Mouse (Mus musculus) neural tube, embryonic 11.5 days (tissue): ENCODE measurements around the gene Zbed4. TPM values are rescaled to one million over a fixed set of nuclear protein-coding genes. Genes with fewer than 3 reads are reported as not detected.
"Not testable (repeated sequence)": the region's sequence is repeated elsewhere in the genome, so short reads cannot be mapped to it uniquely, and the experiment has no call there.

Experiments
- ATAC-seq: fragments of 200-750 bp; cut with Nextera tagmentation; 2 replicates; pipeline ENCODE4 v1.8.0; 2017; ENCODE audit warnings: moderate number of reproducible peaks, mild to moderate bottlenecking, moderate TSS enrichment, moderate library complexity; ENCODE audit not compliant: insufficient read depth, low FRiP score, low TSS enrichment
- DNase-seq: peaks from one replicate; pipeline ENCODE4 v3.0.0-alpha.2; 2015; ENCODE audit warnings: low spot score
- H3K27ac ChIP-seq: fragments of 300-500 bp; sonication (generic); 2 replicates; pipeline ENCODE4 v1.5.1; 2014; ENCODE audit warnings: low read depth, mild to moderate bottlenecking, low read length
- H3K27me3 ChIP-seq: fragments of 300-500 bp; sonication (generic); 2 replicates; pipeline ENCODE4 v1.6.1; 2014; ENCODE audit warnings: mild to moderate bottlenecking, low read length, mixed read lengths; ENCODE audit not compliant: control insufficient read depth, insufficient read depth
- H3K36me3 ChIP-seq: fragments of 300-500 bp; sonication (generic); 2 replicates; pipeline ENCODE4 v1.6.1; 2014; ENCODE audit warnings: mild to moderate bottlenecking, low read length, moderate library complexity, mixed read lengths; ENCODE audit not compliant: control insufficient read depth, insufficient read depth
- H3K4me1 ChIP-seq: fragments of 300-500 bp; sonication (generic); 2 replicates; pipeline ENCODE4 v1.6.1; 2014; ENCODE audit warnings: low read length, mixed read lengths; ENCODE audit not compliant: control insufficient read depth, insufficient read depth
- H3K4me2 ChIP-seq: fragments of 300-500 bp; sonication (generic); 2 replicates; pipeline ENCODE4 v1.6.1; 2014; ENCODE audit warnings: low read depth, mild to moderate bottlenecking, moderate library complexity
- H3K4me3 ChIP-seq: fragments of 300-500 bp; sonication (generic); 2 replicates; pipeline ENCODE4 v1.5.1; 2014; ENCODE audit warnings: low read depth, low read length
- H3K9ac ChIP-seq: fragments of 300-500 bp; sonication (generic); 2 replicates; pipeline ENCODE4 v1.6.1; 2014; ENCODE audit warnings: mild to moderate bottlenecking, low read length
- H3K9me3 ChIP-seq: fragments of 300-500 bp; sonication (generic); 2 replicates; pipeline ENCODE4 v1.6.1; 2016; ENCODE audit warnings: low read length; ENCODE audit not compliant: control insufficient read depth
- WGBS: fragments of 180-500 bp; shearing (Covaris S2); extraction: QIAGEN DNeasy Blood & Tissue Kit; methylation state at CpG from one replicate; pipeline ENCODE4 v1.1.7; 2014; 5-methylcytosine and 5-hydroxymethylcytosine counted together
- polyA plus RNA-seq: library from polyadenylated mRNA; unstranded; fragments of >200 nt; fragmentation: Nextera tagmentation; extraction: Ambion mirVana; gene quantifications from 2 replicates; pipeline ENCODE4 v1.2.1, GENCODE M21; 2014

The Zbed4 gene
- polyA plus RNA-seq, result 46.1 and 48.6 TPM in 2 replicates

DNA sequence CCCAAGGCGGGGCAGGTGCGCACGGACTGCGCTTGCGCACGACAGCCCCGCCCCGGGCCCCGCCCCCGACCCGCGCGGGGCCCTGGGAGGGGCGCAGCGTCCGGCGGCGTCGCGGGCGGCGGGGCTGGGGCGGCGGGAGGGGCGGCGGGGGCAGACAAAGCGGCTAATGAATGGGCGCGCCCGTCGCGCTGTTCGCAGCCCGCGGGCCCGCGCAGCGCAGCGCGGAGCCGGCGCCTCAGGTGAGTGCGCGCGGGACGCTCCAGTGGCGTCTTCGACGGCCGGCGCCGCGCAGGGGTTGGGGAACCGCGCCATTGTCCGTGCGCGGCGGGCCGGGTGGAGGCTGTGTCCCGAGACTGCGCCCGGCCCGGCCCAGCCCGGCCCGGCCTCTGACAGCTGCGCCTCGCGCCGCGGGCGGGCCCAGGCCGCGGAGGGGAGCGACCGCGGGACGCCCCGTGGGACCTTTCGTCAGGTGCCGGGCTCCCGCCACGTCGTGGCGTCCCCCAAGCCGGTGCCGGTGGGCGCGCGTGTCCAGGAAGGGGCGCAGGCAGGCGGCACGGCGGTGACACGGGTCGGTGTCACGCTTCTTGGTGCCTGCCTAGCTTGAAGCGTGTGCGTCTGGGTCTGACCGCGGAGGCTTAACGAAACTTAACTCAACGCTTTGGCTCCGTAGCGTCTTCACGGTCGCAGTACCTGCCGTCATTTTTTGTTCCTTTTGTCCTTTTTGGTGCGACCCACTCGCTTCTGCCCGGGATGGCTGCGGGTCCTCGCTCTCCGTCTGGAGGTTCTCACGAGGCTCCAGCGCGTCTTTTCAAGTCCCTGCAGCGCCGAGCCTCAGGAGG is at the start of gene Zbed4:
Gene Zbed4, plus strand, starts transcription at position 97 of the 839 bp plus-strand sequence.
- peak within 1 kb of the TSS; percentile 80 for H3K4me2 ChIP-seq
- H3K9me3 ChIP-seq, result no peaks in the 10 kb centered on the region
- H3K4me1 ChIP-seq, result peaks cover 7% of the 10 kb centered on the region; the same call in 1 of the 2 replicates
- H3K9ac ChIP-seq, result peak within 1 kb of the TSS; percentile 87
- H3K4me3 ChIP-seq, result peak within 1 kb of the TSS; percentile 82
- peak within 1 kb of the TSS; percentile 94 for H3K27ac ChIP-seq
- peaks cover 3% of the 10 kb centered on the region; the same call in 1 of the 2 replicates for H3K36me3 ChIP-seq
- under 1% methylated on average over 73 of the region's 119 CpGs for WGBS
- DNase-seq (peak; percentile 78), ATAC-seq (peak; percentile 76)
- H3K27me3 ChIP-seq, result no peaks in the 10 kb centered on the region

DNA sequence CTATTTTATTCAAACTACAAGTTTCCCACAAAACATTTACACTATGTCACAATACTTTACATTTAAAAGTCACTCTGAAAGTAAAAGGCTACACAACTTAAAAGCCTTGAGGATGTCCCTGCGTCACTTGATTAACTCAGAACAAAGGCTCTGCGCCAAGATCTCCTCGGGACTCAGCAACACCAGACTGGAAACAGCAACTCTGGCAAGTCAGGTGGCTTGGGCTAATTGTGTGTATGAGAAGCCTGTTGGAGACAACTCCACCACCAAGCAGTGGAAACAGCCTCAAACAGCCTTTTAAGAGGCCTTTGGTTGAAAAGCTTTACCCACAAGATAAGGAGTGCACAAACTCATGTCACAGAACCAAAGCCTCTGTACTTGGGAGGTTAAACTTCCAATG is 49.0 kb upstream of the Zbed4 start:
- Histone ChIP-seq H3K4me3 (no peak overlapping the region), H3K27me3 (no peaks in the 10 kb centered on the region), H3K4me1 (no peaks in the 10 kb centered on the region), H3K9me3 (no peaks in the 10 kb centered on the region), H3K4me2 (no peak overlapping the region), H3K27ac (no peak overlapping the region), H3K36me3 (peaks cover 29% of the 10 kb centered on the region), H3K9ac (no peak overlapping the region)
- DNase-seq (no peak), ATAC-seq (no peak)
- 81% methylated on average over 3 of the region's 3 CpGs for WGBS

DNA sequence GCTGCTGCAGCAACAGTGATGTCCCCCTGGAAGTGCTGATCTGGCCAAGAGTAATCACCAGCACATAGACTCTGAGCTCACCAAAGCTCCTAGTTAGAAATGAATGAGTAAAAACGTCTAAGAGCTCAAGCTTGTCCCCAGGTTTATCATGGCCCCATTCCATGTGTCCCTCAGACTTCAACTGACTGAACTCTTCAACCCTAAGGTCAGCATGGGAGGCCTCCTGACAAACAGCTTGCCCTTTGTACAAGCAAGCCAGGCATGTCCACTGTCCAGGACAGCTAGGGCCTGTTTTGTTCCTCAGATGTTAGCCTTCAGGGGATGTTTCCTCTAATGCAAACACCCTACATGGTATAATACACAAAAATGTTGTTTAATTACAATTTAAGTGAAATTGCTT is 47.2 kb upstream of the Zbed4 start:
- no peaks in the 10 kb centered on the region for H3K9me3 ChIP-seq
- 70% methylated on average over 1 of the region's 1 CpGs for WGBS
- no peaks in the 10 kb centered on the region for H3K27me3 ChIP-seq
- H3K27ac ChIP-seq, result no peak overlapping the region
- DNase-seq (no peak), ATAC-seq (no peak)
- no peaks in the 10 kb centered on the region for H3K4me1 ChIP-seq
- no peak overlapping the region for H3K9ac ChIP-seq
- H3K4me2 ChIP-seq, result no peak overlapping the region
- peaks cover 34% of the 10 kb centered on the region for H3K36me3 ChIP-seq
- no peak overlapping the region for H3K4me3 ChIP-seq

DNA sequence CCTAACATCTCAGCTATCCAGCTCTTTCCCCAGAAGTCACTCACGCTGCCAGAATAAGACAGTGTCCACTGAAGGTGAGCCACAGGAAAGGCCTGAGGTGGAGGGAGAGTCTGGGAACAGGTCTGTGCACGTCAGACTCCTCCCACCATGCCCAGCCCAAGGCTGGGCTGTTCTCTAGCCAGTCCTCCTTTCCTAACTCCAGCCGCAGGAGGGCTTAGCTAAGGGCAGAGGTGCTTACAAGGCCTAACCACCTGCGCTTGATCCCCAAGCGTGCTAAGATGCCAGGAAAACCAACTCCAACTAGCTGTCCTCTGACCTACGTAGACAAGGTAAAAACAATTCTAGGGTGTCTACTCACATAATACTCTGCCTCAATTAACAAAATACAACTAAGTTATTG is 45.1 kb upstream of the Zbed4 start:
- no peak overlapping the region for H3K27ac ChIP-seq
- no peak overlapping the region for H3K9ac ChIP-seq
- no peaks in the 10 kb centered on the region for H3K27me3 ChIP-seq
- H3K4me3 ChIP-seq, result no peak overlapping the region
- no peak for DNase-seq
- no peak for ATAC-seq
- H3K36me3 ChIP-seq, result peaks cover 36% of the 10 kb centered on the region
- no peaks in the 10 kb centered on the region for H3K4me1 ChIP-seq
- no peaks in the 10 kb centered on the region for H3K9me3 ChIP-seq
- no peak overlapping the region for H3K4me2 ChIP-seq
- WGBS, result 91% methylated on average over 6 of the region's 6 CpGs

DNA sequence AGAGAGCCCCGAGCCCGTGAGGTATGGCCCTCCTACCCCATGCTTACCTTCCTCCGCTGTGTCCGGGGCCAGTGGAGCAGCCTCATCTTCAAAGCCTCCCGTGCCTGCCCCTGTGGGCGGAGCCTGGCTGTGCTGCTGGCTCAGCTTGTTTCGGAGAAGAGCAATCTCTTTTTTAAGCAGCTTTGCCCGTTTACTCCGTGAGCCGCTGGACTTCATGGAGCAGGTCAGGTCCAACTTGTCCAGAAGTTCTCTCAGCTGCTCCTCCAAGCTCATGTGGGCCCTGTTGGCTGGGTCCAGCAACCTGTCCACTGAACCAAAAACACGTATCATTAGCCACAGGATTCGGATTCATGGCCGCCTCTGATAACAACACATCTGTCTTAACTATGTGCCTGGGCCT is 44.5 kb upstream of the Zbed4 start:
- not testable (repeated sequence) for H3K27me3 ChIP-seq, H3K4me2 ChIP-seq, H3K9me3 ChIP-seq, DNase-seq, H3K27ac ChIP-seq, H3K4me3 ChIP-seq, H3K9ac ChIP-seq, ATAC-seq, H3K4me1 ChIP-seq
- WGBS, result 83% methylated on average over 12 of the region's 13 CpGs
- peaks cover 42% of the 10 kb centered on the region for H3K36me3 ChIP-seq

DNA sequence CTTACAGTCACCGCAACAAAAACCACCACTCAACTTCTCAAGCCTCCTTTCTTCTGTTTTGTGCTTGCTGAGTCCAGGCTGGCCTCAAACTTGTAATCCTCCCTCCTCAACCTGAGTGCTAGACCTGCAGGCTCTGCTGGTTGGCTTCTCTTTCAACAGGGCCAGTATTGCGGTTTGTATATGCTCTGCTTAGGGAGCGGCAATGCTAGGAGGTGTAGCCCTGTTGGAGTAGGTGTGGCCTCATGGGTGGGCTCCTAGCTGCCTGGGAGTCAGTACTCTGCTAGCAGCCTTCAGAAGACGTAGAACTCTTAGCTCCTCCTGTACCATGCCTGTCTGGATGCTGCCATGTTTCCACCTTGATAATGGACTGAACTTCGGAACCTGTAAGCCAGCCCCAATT is 43.3 kb upstream of the Zbed4 start:
- Histone ChIP-seq H3K9ac (no peak overlapping the region), H3K4me1 (no peaks in the 10 kb centered on the region), H3K4me3 (no peak overlapping the region), H3K9me3 (no peaks in the 10 kb centered on the region), H3K27ac (no peak overlapping the region), H3K36me3 (peaks cover 49% of the 10 kb centered on the region), H3K27me3 (no peaks in the 10 kb centered on the region), H3K4me2 (no peak overlapping the region)
- ATAC-seq (no peak), DNase-seq (no peak)
- WGBS, result 93% methylated on average over 5 of the region's 5 CpGs

DNA sequence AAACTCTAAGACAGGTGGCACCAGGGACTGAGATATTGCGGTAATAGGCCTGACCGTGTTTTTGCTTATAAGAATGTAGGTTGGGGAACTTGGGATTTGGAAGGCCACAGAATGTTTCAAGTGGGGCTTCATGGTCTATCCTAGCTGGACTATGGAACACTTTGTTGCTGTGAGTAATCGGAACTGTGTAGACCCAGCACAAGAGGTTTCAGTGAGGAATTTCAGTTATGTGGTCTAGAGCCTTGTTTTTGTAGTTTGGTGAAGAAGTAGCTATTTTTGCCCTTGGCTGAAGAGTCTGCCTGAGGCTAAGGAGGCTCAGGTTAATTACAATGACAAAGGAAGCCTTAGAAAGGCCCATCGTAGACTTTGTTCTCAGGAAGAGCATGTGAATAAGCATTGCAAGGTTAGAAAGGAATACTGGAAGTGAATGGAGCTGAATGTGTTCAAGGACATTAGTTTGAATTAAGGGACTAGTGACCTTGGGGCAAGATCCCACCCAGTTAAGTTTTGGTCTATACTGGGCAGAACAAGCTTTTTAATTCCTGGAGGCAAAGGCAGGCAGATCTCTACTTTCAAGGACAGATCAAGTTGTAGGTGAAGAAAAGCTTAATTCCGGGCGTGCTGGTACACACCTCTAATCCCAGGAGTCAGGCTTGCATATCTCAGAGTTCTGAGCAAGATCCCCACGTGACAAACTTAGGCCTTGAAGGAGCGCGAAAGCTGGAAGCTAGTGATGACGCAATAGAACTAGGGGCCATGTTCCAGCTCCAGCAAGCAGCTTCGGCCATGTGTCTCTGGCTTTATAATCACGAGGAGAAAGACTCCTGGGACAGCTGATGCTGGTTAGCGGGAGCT is 42.6 kb upstream of the Zbed4 start:
- no peaks in the 10 kb centered on the region for H3K9me3 ChIP-seq
- H3K9ac ChIP-seq, result no peak overlapping the region
- H3K27me3 ChIP-seq, result no peaks in the 10 kb centered on the region
- WGBS, result 90% methylated on average over 13 of the region's 13 CpGs
- no peaks in the 10 kb centered on the region for H3K4me1 ChIP-seq
- H3K4me3 ChIP-seq, result no peak overlapping the region
- no peak for ATAC-seq
- no peak overlapping the region for H3K27ac ChIP-seq
- H3K36me3 ChIP-seq, result peaks cover 49% of the 10 kb centered on the region
- DNase-seq, result no peak
- no peak overlapping the region for H3K4me2 ChIP-seq

DNA sequence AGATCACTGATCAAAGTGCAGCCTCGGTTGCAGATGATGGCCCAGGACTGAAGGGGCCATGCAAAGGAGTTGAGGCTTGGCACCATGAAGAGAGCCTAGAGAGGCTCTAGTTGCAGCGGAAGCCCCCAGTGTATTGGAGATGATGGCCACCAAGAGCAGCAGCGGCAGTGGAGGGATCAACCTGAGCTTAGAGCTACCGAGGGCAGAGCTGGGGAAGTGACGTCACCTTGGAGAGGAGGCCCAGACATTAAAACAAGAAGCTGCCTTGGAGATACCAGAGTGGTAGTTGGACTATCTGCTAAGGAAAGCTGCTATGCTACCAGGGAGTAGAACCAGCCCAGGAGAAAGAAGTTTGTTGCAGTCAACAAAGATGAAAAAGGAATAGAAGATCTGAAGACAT is 41.6 kb upstream of the Zbed4 start:
- peaks cover 47% of the 10 kb centered on the region for H3K36me3 ChIP-seq
- no peak for DNase-seq
- no peak for ATAC-seq
- no peak overlapping the region for H3K4me2 ChIP-seq
- H3K9ac ChIP-seq, result no peak overlapping the region
- no peak overlapping the region for H3K4me3 ChIP-seq
- H3K9me3 ChIP-seq, result no peaks in the 10 kb centered on the region
- H3K27me3 ChIP-seq, result no peaks in the 10 kb centered on the region
- H3K4me1 ChIP-seq, result no peaks in the 10 kb centered on the region
- H3K27ac ChIP-seq, result no peak overlapping the region
- 91% methylated on average over 5 of the region's 5 CpGs for WGBS
